Mouse (Mus musculus) kidney, postnatal 0 days (tissue): ENCODE data around the gene Olfm2. TPM values are rescaled to one million over a fixed set of nuclear protein-coding genes. Genes with fewer than 3 reads are reported as not detected.

Experiments
- ATAC-seq: fragments of 200-750 bp; cut with Nextera tagmentation; replicated peaks from 2 replicates; pipeline ENCODE4 v1.8.0; 2017; ENCODE audit warnings: low read depth, moderate number of reproducible peaks, moderate TSS enrichment, moderate library complexity; ENCODE audit not compliant: low FRiP score
- DNase-seq: peaks from one replicate; pipeline ENCODE4 v3.0.0-alpha.2; 2016; ENCODE audit warnings: low spot score
- H3K27ac ChIP-seq: fragments of 300-500 bp; sonication (generic); 2 replicates; pipeline ENCODE4 v1.5.1; 2014; ENCODE audit warnings: mild to moderate bottlenecking
- H3K27me3 ChIP-seq: fragments of 300-500 bp; sonication (generic); 2 replicates; pipeline ENCODE4 v1.6.1; 2014; ENCODE audit warnings: low read length, mixed read lengths; ENCODE audit not compliant: insufficient read depth
- H3K36me3 ChIP-seq: fragments of 300-500 bp; sonication (generic); 2 replicates; pipeline ENCODE4 v1.6.1; 2014; ENCODE audit warnings: low read length, mixed read lengths; ENCODE audit not compliant: insufficient read depth
- H3K4me1 ChIP-seq: fragments of 300-500 bp; sonication (generic); replicated peaks from 2 replicates; pipeline ENCODE4 v1.6.1; 2014; ENCODE audit warnings: antibody characterized with exemption, low read length, mixed read lengths; ENCODE audit not compliant: insufficient read depth
- H3K4me2 ChIP-seq: fragments of 300-500 bp; sonication (generic); 2 replicates; pipeline ENCODE4 v1.6.1; 2014; ENCODE audit warnings: mild to moderate bottlenecking, low read length, moderate library complexity, mixed read lengths
- H3K4me3 ChIP-seq: fragments of 300-500 bp; sonication (generic); replicated peaks from 2 replicates; pipeline ENCODE4 v1.5.1; 2014; ENCODE audit warnings: low read depth, low read length
- H3K9ac ChIP-seq: fragments of 300-500 bp; sonication (generic); 2 replicates; pipeline ENCODE4 v1.6.1; 2014; ENCODE audit warnings: low read depth, low read length
- H3K9me3 ChIP-seq: fragments of 300-500 bp; sonication (generic); replicated peaks from 2 replicates; pipeline ENCODE4 v1.6.1; 2016; ENCODE audit warnings: low read length, inconsistent platforms, mixed read lengths
- CTCF ChIP-seq: IDR thresholded peaks from 2 replicates; pipeline ENCODE4 v1.5.1; 2016; ENCODE audit warnings: antibody characterized with exemption, low read depth, mild to moderate bottlenecking, moderate library complexity
- WGBS: fragments of 180-500 bp; shearing (Covaris S2); extraction: QIAGEN DNeasy Blood & Tissue Kit; methylation state at CpG from one replicate; pipeline ENCODE4 v1.1.7; 2014; 5-methylcytosine and 5-hydroxymethylcytosine counted together
- polyA plus RNA-seq: library from polyadenylated mRNA; unstranded; fragments of >200 nt; fragmentation: Nextera tagmentation; extraction: Ambion mirVana; gene quantifications from 2 replicates; pipeline ENCODE4 v1.2.1, GENCODE M21; 2015

Gene Olfm2
- 3.4 and 3.6 TPM in 2 replicates for polyA plus RNA-seq

DNA sequence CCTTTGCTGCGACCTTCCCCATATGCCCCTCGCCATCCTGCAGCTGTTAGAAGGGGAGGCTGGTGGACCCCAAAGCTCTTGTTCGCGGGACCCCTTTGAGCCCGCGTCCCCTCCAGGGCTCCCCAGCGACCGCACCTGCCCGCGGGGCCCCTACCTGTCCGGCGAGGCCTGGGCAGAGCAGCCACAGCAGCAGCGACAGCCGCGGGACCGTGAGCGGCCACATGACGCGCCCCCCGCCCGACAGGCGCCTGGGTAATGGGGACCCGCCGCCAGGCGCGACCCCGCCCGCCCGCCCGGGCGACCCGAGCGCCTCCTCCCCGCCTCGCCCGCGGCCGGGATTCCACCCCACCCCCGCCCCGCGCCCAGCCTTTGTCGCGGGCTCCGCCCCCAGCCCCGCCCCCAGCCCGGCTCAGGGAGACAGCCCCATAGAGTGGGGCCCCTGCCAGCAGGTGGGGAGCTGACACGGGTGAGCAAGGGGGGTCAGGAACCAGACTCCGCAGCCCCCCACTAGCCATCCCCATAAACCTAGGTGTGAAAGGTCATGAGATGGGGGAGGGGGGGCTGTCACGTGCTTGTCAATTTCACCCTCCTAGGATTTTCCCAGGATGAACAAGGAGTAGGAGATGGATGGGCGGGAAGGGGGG is at the start of gene Olfm2:
Gene Olfm2 (minus strand): TSS at position 333 of the 644 bp plus-strand sequence.
- Histone ChIP-seq H3K4me3 (peak within 1 kb of the TSS; percentile 42), H3K4me2 (peak within 1 kb of the TSS; percentile 81), H3K36me3 (no peaks in the 10 kb centered on the region), H3K27ac (no peak within 1 kb of the TSS), H3K4me1 (no peaks in the 10 kb centered on the region; the same call in 1 of the 2 replicates), H3K9ac (peak within 1 kb of the TSS; percentile 50; the same call in 1 of the 2 replicates), H3K9me3 (no peaks in the 10 kb centered on the region), H3K27me3 (peaks cover 23% of the 10 kb centered on the region)
- DNase-seq: no peak
- ATAC-seq: peak; percentile 37; the same call in 1 of the 2 replicates
- no peak for TF ChIP-seq CTCF
- under 1% methylated on average over 31 of the region's 50 CpGs for WGBS

DNA sequence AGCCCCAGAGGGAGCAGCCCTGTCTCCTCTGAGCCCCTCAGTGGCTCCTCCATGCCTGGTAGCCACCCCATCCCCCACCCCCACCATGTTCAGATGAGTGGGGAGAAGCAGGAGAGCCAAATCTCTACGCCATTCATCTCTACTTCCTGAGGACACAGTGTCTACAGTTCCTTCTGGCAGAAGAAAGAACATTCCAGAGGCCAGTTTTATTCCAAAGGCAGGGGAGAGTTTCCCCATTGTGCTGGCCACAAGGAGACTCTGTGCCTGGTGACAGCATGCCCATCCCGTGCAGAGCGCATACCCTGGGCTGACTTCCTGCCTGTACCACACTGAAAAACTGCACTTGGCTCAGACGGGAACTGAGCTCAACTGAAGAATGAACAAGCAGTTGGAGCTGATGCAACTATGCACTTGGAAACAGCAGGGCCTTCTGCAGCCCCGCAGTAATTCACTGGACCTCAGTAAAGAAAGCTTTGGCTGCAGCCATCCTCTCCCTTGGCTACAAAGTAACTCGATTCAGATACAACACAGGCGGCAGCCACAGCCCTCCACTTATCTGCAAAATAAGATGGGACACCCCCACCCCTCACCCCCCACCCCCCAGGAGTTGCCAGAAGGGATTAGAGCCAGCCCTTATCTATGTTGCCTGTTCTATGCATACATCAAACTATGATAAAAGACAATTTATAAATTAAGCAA is 48.1 kb upstream of the Olfm2 start:
- H3K27ac ChIP-seq: peak overlapping the region; percentile 66
- no peaks in the 10 kb centered on the region for H3K36me3 ChIP-seq
- DNase-seq (peak; percentile 75), ATAC-seq (peak; percentile 38; the same call in 1 of the 2 replicates)
- H3K4me1 ChIP-seq: 0 out of 2 replicates have a peak, but pooled peaks cover 7% of the 10 kb centered on the region
- H3K4me2 ChIP-seq: no peak overlapping the region
- no peaks in the 10 kb centered on the region for H3K9me3 ChIP-seq
- 26% methylated on average over 7 of the region's 7 CpGs for WGBS
- H3K4me3 ChIP-seq: no peak overlapping the region
- H3K27me3 ChIP-seq: no peaks in the 10 kb centered on the region
- no peak for TF ChIP-seq CTCF
- H3K9ac ChIP-seq: no peak overlapping the region

DNA sequence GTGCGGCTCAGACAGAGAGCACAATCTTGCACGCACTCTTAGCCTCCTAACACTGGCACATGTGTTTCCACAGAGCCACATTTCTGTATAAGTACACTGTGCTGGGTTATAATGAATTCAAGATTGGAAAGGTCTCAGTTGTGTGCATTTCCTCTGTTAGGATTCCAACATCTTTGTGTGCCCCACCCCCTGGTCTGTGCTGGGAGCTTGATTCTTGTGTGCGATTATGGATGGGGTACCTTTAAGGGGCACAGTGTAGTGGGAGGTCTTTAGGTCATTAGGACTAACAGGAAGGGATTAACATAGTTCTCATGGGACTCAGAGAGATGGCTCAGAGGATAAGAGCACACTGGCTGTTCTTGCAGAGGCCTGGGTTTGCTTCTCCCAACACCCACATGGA is 44.2 kb upstream of the Olfm2 start:
- WGBS: 63% methylated on average over 3 of the region's 3 CpGs
- no peak for DNase-seq
- peak; percentile 68 for ATAC-seq
- Histone ChIP-seq H3K9ac (no peak overlapping the region), H3K27ac (no peak overlapping the region), H3K4me2 (no peak overlapping the region), H3K9me3 (no peaks in the 10 kb centered on the region), H3K4me3 (no peak overlapping the region), H3K36me3 (no peaks in the 10 kb centered on the region), H3K4me1 (0 out of 2 replicates have a peak, but pooled peaks cover 9% of the 10 kb centered on the region), H3K27me3 (no peaks in the 10 kb centered on the region)
- no peak for TF ChIP-seq CTCF

DNA sequence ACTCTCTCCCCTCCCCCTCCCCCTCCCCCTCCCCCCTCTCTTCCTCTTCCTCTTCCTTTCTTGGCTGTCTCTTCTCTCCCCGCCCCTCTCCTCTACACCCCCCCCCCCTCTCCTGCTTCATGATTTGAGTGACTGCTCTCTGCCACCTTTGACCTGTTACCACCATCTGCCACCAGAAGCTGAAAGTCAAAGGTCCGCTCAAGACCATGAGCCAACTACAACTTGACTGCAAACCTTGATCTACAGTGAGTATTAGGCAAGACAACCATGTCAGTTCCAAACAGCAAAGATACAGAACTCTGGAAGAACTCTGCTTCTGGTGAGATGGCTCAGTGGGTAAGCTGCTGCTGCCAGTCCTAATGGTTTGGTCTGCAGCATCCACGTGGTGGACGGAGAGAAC is 43.5 kb upstream of the Olfm2 start:
- 75% methylated on average over 3 of the region's 4 CpGs for WGBS
- Histone ChIP-seq H3K27ac (0 out of 2 replicates have a peak overlapping the region, but pooled peaks have one; percentile 25), H3K4me3 (no peak overlapping the region), H3K4me1 (0 out of 2 replicates have a peak, but pooled peaks cover 9% of the 10 kb centered on the region), H3K9me3 (no peaks in the 10 kb centered on the region), H3K4me2 (no peak overlapping the region), H3K9ac (no peak overlapping the region), H3K36me3 (no peaks in the 10 kb centered on the region), H3K27me3 (no peaks in the 10 kb centered on the region)
- no peak for DNase-seq
- no peak for TF ChIP-seq CTCF
- no peak for ATAC-seq

DNA sequence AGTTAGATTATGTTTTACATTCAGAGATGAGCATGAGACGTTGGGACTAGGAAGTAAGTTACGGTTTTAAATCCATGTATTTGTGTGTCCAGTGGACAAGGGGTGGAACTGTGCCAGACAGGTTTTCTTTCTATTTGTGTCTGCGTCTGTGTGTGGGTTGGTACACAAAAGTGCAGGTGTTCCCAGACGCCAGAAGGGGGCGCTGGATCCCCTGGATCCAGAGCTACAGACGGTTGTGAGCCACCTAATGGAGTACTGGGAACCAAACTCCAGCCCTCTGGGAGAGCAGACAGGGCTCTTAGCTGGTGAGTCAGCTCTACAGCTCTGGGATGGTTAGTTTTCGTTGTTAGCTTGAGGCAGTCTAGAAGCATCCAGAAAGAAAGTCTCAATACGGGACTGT is 41.8 kb upstream of the Olfm2 start:
- H3K4me1 ChIP-seq: 0 out of 2 replicates have a peak, but pooled peaks cover 3% of the 10 kb centered on the region
- no peak overlapping the region for H3K4me2 ChIP-seq
- no peak for TF ChIP-seq CTCF
- ATAC-seq: no peak
- no peaks in the 10 kb centered on the region for H3K27me3 ChIP-seq
- H3K4me3 ChIP-seq: no peak overlapping the region
- no peak overlapping the region for H3K9ac ChIP-seq
- no peak for DNase-seq
- no peaks in the 10 kb centered on the region for H3K36me3 ChIP-seq
- 71% methylated on average over 8 of the region's 8 CpGs for WGBS
- H3K27ac ChIP-seq: no peak overlapping the region
- no peaks in the 10 kb centered on the region for H3K9me3 ChIP-seq

DNA sequence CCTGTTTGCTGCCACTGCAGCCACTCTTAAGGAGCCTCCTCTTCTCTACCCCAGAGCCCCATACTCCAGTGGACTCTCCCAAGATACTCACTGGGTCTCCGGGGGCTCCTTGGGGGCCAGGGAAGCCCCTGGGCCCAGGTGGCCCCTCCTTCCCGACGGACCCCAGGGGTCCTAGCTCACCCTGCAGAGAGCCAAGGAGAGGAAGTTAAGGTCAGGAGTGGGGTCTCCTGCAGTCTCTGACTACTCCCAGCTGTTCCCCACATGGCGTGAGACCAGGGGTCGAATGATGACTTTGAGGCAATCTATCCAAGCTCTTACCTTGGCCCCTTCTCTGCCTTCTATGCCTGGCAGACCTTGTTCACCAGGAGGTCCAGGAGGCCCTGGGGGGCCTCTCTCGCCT is 38.9 kb upstream of the Olfm2 start:
- H3K4me3 ChIP-seq: no peak overlapping the region
- H3K4me1 ChIP-seq: 0 out of 2 replicates have a peak, but pooled peaks cover 3% of the 10 kb centered on the region
- no peak for TF ChIP-seq CTCF
- no peak overlapping the region for H3K27ac ChIP-seq
- 33% methylated on average over 6 of the region's 6 CpGs for WGBS
- no peak overlapping the region for H3K9ac ChIP-seq
- no peaks in the 10 kb centered on the region for H3K27me3 ChIP-seq
- H3K4me2 ChIP-seq: no peak overlapping the region
- peak; percentile 53 for DNase-seq
- H3K9me3 ChIP-seq: no peaks in the 10 kb centered on the region; the same call in 1 of the 2 replicates
- no peaks in the 10 kb centered on the region for H3K36me3 ChIP-seq
- ATAC-seq: peak; percentile 40; the same call in 1 of the 2 replicates
